Comparison of ENCODE assay signal across 20 mouse cellular contexts in genomic region chr7:44584265-44584804, GRCm38 (mm10). TPM values are rescaled to one million over a fixed set of nuclear protein-coding genes. Genes with fewer than 3 reads are reported as not detected.
"Had no signal": no experiment of that assay in that cellular context is flagged by ENCODE, and none has a peak within 500 bp of the region (broad histone marks: within the 10 kb centered on the region; RNA-seq: fewer than 3 reads in every experiment).

No protein-coding gene starts in this region.

- DNase-seq: kidney, adult 2 months; kidney, postnatal 25 days; layer of hippocampus, adult 9-11 months; liver; lung, adult 2 months; thymus, postnatal 25 days had no signal

- H3K27ac ChIP-seq: kidney, postnatal 0 days; layer of hippocampus, adult 2 months; limb, embryonic 10.5 days; limb, embryonic 13.5 days; liver, embryonic 12.5 days; liver, embryonic 15.5 days; macrophage; midbrain, embryonic 13.5 days had no signal

- H3K4me2 ChIP-seq: limb, embryonic 13.5 days; liver, embryonic 12.5 days; liver, embryonic 15.5 days; midbrain, embryonic 13.5 days had no signal

- H3K36me3 ChIP-seq: limb, embryonic 10.5 days; limb, embryonic 13.5 days; liver, embryonic 12.5 days; liver, embryonic 15.5 days; midbrain, embryonic 13.5 days had no signal

- H3K9me3 ChIP-seq: limb, embryonic 10.5 days; limb, embryonic 13.5 days; liver, embryonic 12.5 days; liver, embryonic 15.5 days; midbrain, embryonic 13.5 days had no signal

- H3K4me3 ChIP-seq: layer of hippocampus, adult 2 months; limb, embryonic 10.5 days; limb, embryonic 13.5 days; liver, embryonic 12.5 days; liver, embryonic 15.5 days; midbrain, embryonic 13.5 days had no signal

- H3K9ac ChIP-seq: limb, embryonic 13.5 days; liver, embryonic 12.5 days; liver, embryonic 15.5 days; midbrain, embryonic 13.5 days had no signal

- ATAC-seq: liver, embryonic 12.5 days; midbrain, embryonic 13.5 days; midbrain, embryonic 16.5 days had no signal

RNA-seq across cellular contexts. Expression of gene Kcnc3, which starts 6.1 kb away (rescaled TPM):
- polyA plus RNA-seq: thymus, postnatal 0 days had no signal

RNA-seq across cellular contexts. Expression of gene Napsa, which starts 12.2 kb away (rescaled TPM):
- total RNA-seq: layer of hippocampus, adult 2 months; layer of hippocampus, postnatal 25 days had no signal

RNA-seq across cellular contexts. Expression of gene Spib, which starts 52.5 kb away (rescaled TPM):
- polyA plus RNA-seq: kidney, embryonic 14.5 days; limb, embryonic 10.5 days; liver, embryonic 12.5 days; midbrain, embryonic 13.5 days; midbrain, embryonic 16.5 days; neural tube, embryonic 11.5 days; neural tube, embryonic 14.5 days had no signal
